Mouse (Mus musculus): ENCODE data around the gene Bbx. TPM values are rescaled to one million over a fixed set of nuclear protein-coding genes. Genes with fewer than 3 reads are reported as not detected.

Bbx gene
- polyA plus RNA-seq, 1 experiment from 2014 or later: 65.4 TPM

- no peak for ATAC-seq (replicated peaks; ENCODE audit: low FRiP score)
- WGBS: 42% methylated on average over 2 of the region's 2 CpGs
- H3K9ac ChIP-seq: no peak overlapping the region
- no peaks in the 10 kb centered on the region for H3K9me3 ChIP-seq (replicated peaks)
- no peak overlapping the region for H3K27ac ChIP-seq
- no peaks in the 10 kb centered on the region for H3K36me3 ChIP-seq
- H3K4me2 ChIP-seq: no peak overlapping the region
- H3K27me3 ChIP-seq: no peaks in the 10 kb centered on the region
- H3K4me1 ChIP-seq: no peaks in the 10 kb centered on the region
- H3K4me3 ChIP-seq (replicated peaks): no peak overlapping the region
Measured at GRCm38 (mm10) chr16:50437331-50437730, 5.1 kb upstream of the Bbx start.

GRCm38 (mm10) chr16:50431011-50431981, 894 bp downstream of the Bbx start:
- WGBS: 1% methylated on average over 72 of the region's 72 CpGs
- Histone ChIP-seq H3K36me3 (peaks cover 5% of the 10 kb centered on the region), H3K9me3 (replicated peaks) (no peaks in the 10 kb centered on the region), H3K9ac (peak overlapping the region; percentile 92), H3K4me2 (peak overlapping the region; percentile 97), H3K4me3 (replicated peaks) (peak overlapping the region; percentile 96), H3K4me1 (peaks cover 8% of the 10 kb centered on the region; the same call in 1 of the 2 replicates), H3K27ac (peak overlapping the region; percentile 99), H3K27me3 (no peaks in the 10 kb centered on the region)
- peak; percentile 75 for ATAC-seq (replicated peaks; ENCODE audit: low FRiP score)

GRCm38 (mm10) chr16:50430515-50430877, 1.7 kb downstream of the Bbx start:
- peaks cover 8% of the 10 kb centered on the region; the same call in 1 of the 2 replicates for H3K4me1 ChIP-seq
- peak overlapping the region; percentile 97 for H3K4me2 ChIP-seq
- peak overlapping the region; percentile 96 for H3K4me3 ChIP-seq (replicated peaks)
- no peaks in the 10 kb centered on the region for H3K27me3 ChIP-seq
- H3K27ac ChIP-seq: peak overlapping the region; percentile 99
- no peaks in the 10 kb centered on the region for H3K9me3 ChIP-seq (replicated peaks)
- peak overlapping the region; percentile 92 for H3K9ac ChIP-seq
- peaks cover 11% of the 10 kb centered on the region for H3K36me3 ChIP-seq
- under 1% methylated on average over 12 of the region's 12 CpGs for WGBS
- ATAC-seq (replicated peaks; ENCODE audit: low FRiP score): no peak

- peak overlapping the region; percentile 96 for H3K4me3 ChIP-seq (replicated peaks)
- peak overlapping the region; percentile 99 for H3K27ac ChIP-seq
- H3K9me3 ChIP-seq (replicated peaks): no peaks in the 10 kb centered on the region
- peak; percentile 47 for ATAC-seq (replicated peaks; ENCODE audit: low FRiP score)
- WGBS: under 1% methylated on average over 66 of the region's 69 CpGs
- H3K9ac ChIP-seq: peak overlapping the region; percentile 92
- H3K4me2 ChIP-seq: peak overlapping the region; percentile 97
- H3K27me3 ChIP-seq: no peaks in the 10 kb centered on the region
- H3K4me1 ChIP-seq: peaks cover 8% of the 10 kb centered on the region; the same call in 1 of the 2 replicates
- H3K36me3 ChIP-seq: peaks cover 13% of the 10 kb centered on the region
Measured at GRCm38 (mm10) chr16:50429692-50430514, 2.3 kb downstream of the Bbx start.

- ATAC-seq (replicated peaks; ENCODE audit: low FRiP score): no peak
- H3K4me1 ChIP-seq: peaks cover 8% of the 10 kb centered on the region; the same call in 1 of the 2 replicates
- WGBS: 3% methylated on average over 23 of the region's 23 CpGs
- peak overlapping the region; percentile 97 for H3K4me2 ChIP-seq
- no peaks in the 10 kb centered on the region for H3K27me3 ChIP-seq
- H3K9ac ChIP-seq: peak overlapping the region; percentile 92
- H3K27ac ChIP-seq: peak overlapping the region; percentile 99
- H3K9me3 ChIP-seq (replicated peaks): no peaks in the 10 kb centered on the region
- peak overlapping the region; percentile 96 for H3K4me3 ChIP-seq (replicated peaks)
- peaks cover 14% of the 10 kb centered on the region for H3K36me3 ChIP-seq
Measured at GRCm38 (mm10) chr16:50428871-50429691, 3.1 kb downstream of the Bbx start.

- Histone ChIP-seq H3K4me1 (no peaks in the 10 kb centered on the region), H3K4me3 (replicated peaks) (no peak overlapping the region), H3K27ac (no peak overlapping the region), H3K36me3 (peaks cover 17% of the 10 kb centered on the region; the same call in 1 of the 2 replicates), H3K9me3 (replicated peaks) (no peaks in the 10 kb centered on the region), H3K9ac (no peak overlapping the region), H3K4me2 (no peak overlapping the region), H3K27me3 (no peaks in the 10 kb centered on the region)
- no peak for ATAC-seq (replicated peaks; ENCODE audit: low FRiP score)
- WGBS: 20% methylated on average over 1 of the region's 1 CpGs
Measured at GRCm38 (mm10) chr16:50420130-50420529, 12.1 kb downstream of the Bbx start.

- H3K4me2 ChIP-seq: no peak overlapping the region
- H3K27me3 ChIP-seq: no peaks in the 10 kb centered on the region
- peaks cover 20% of the 10 kb centered on the region; the same call in 1 of the 2 replicates for H3K36me3 ChIP-seq
- H3K4me1 ChIP-seq: no peaks in the 10 kb centered on the region
- H3K9me3 ChIP-seq (replicated peaks): no peaks in the 10 kb centered on the region
- no peak for ATAC-seq (replicated peaks; ENCODE audit: low FRiP score)
- no peak overlapping the region for H3K4me3 ChIP-seq (replicated peaks)
- H3K27ac ChIP-seq: no peak overlapping the region
- no peak overlapping the region for H3K9ac ChIP-seq
- WGBS: 81% methylated on average over 8 of the region's 8 CpGs
Measured at GRCm38 (mm10) chr16:50415406-50415805, 16.8 kb downstream of the Bbx start.

GRCm38 (mm10) chr16:50402851-50403250, 29.3 kb downstream of the Bbx start:
- no peak for ATAC-seq (replicated peaks; ENCODE audit: low FRiP score)
- 56% methylated on average over 5 of the region's 5 CpGs for WGBS
- Histone ChIP-seq H3K27ac (no peak overlapping the region), H3K9ac (no peak overlapping the region), H3K4me1 (0 out of 2 replicates have a peak, but pooled peaks cover 12% of the 10 kb centered on the region), H3K4me3 (replicated peaks) (no peak overlapping the region), H3K36me3 (peaks cover 8% of the 10 kb centered on the region), H3K27me3 (no peaks in the 10 kb centered on the region), H3K9me3 (replicated peaks) (no peaks in the 10 kb centered on the region), H3K4me2 (no peak overlapping the region)

GRCm38 (mm10) chr16:50399775-50400174, 32.4 kb downstream of the Bbx start:
- Histone ChIP-seq H3K4me1 (0 out of 2 replicates have a peak, but pooled peaks cover 3% of the 10 kb centered on the region), H3K4me3 (replicated peaks) (no peak overlapping the region), H3K9me3 (replicated peaks) (no peaks in the 10 kb centered on the region), H3K4me2 (no peak overlapping the region), H3K27me3 (no peaks in the 10 kb centered on the region), H3K36me3 (peaks cover 8% of the 10 kb centered on the region), H3K27ac (no peak overlapping the region), H3K9ac (no peak overlapping the region)
- 86% methylated on average over 6 of the region's 6 CpGs for WGBS
- no peak for ATAC-seq (replicated peaks; ENCODE audit: low FRiP score)

GRCm38 (mm10) chr16:50398564-50398963, 33.6 kb downstream of the Bbx start:
- Histone ChIP-seq H3K4me3 (replicated peaks) (no peak overlapping the region), H3K9me3 (replicated peaks) (no peaks in the 10 kb centered on the region), H3K27ac (no peak overlapping the region), H3K4me1 (0 out of 2 replicates have a peak, but pooled peaks cover 3% of the 10 kb centered on the region), H3K36me3 (peaks cover 8% of the 10 kb centered on the region), H3K4me2 (no peak overlapping the region), H3K27me3 (no peaks in the 10 kb centered on the region), H3K9ac (no peak overlapping the region)
- no peak for ATAC-seq (replicated peaks; ENCODE audit: low FRiP score)
- 86% methylated on average over 4 of the region's 4 CpGs for WGBS

- Histone ChIP-seq H3K9ac (no peak overlapping the region), H3K36me3 (peaks cover 7% of the 10 kb centered on the region; the same call in 1 of the 2 replicates), H3K9me3 (replicated peaks) (no peaks in the 10 kb centered on the region), H3K4me3 (replicated peaks) (no peak overlapping the region), H3K27ac (no peak overlapping the region), H3K27me3 (no peaks in the 10 kb centered on the region), H3K4me1 (no peaks in the 10 kb centered on the region), H3K4me2 (no peak overlapping the region)
- no peak for ATAC-seq (replicated peaks; ENCODE audit: low FRiP score)
- WGBS: 74% methylated on average over 6 of the region's 6 CpGs
Measured at GRCm38 (mm10) chr16:50395928-50396612, 36.1 kb downstream of the Bbx start.
